Mouse (Mus musculus): ENCODE results near the gene Ky. TPM values are rescaled to one million over a fixed set of nuclear protein-coding genes. Genes with fewer than 3 reads are reported as not detected.

Ky gene
- polyA plus RNA-seq (2015; fragmentation: Nextera tagmentation; extraction: Ambion mirVana): not detected in 2 replicates

GRCm38 (mm10) chr9:102505700-102506585 is at the start of gene Ky:
Ky (plus strand) TSS chr9:102505750.

Other genes starting within 250 kb of the Ky start
- 0.71 and 0.99 TPM in 2 replicates for gene Ephb1, start 151.1 kb upstream of the Ky start, polyA plus RNA-seq (2015; fragmentation: Nextera tagmentation; extraction: Ambion mirVana)
- gene Anapc13, start 120.5 kb downstream of the Ky start, polyA plus RNA-seq (2015; fragmentation: Nextera tagmentation; extraction: Ambion mirVana): 149 and 163 TPM in 2 replicates
- 25.1 and 33.7 TPM in 2 replicates for gene Cep63, start 120.8 kb downstream of the Ky start, polyA plus RNA-seq (2015; fragmentation: Nextera tagmentation; extraction: Ambion mirVana)
- 56.1 and 61.8 TPM in 2 replicates for gene Amotl2, start 210.9 kb downstream of the Ky start, polyA plus RNA-seq (2015; fragmentation: Nextera tagmentation; extraction: Ambion mirVana)